8 mouse cellular contexts compared by ENCODE assay signal in the genomic region with DNA sequence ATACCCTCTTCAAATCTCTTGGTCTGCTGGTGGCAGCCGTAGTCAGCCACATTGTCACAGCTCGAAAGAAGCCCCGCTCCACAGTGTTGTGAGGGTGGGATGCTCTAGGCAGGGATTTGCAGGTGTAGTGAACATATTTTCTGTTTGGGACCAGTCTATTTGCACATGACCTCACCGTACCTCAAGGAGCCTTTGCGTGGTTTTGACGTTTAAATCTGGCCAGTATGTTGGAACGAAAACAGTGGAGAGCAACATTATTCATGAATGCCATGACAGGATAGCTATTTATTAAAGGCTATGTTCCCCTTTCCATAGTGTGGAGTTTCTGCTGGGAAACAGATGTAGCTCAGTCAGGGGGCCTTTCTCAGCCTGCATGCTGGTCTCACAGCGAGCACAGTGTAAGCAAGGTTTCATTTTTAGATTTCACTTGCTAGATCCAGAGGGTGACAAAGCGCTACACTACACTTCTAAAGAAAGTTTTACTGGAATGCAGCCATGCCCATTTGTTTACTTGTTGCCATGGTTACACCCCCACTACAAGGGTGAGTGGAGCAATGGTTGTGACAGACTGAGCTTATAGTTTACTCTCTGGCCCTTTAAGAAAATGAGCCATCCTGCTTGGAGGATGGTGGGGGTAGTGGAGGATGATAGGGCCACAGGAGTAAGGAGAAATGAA. TPM values are rescaled to one million over a fixed set of nuclear protein-coding genes. Genes with fewer than 3 reads are reported as not detected.
DNase-seq lines count a peak whose midpoint lies in the region; ATAC-seq lines count a peak whose summit lies in the region.

No protein-coding gene starts in this region.

- peaks cover 31% of the 10 kb centered on the region for H3K4me1 ChIP-seq in heart, embryonic 11.5 days (ENCODE audit: control insufficient read depth, insufficient read depth, low read length)

- H3K4me3 ChIP-seq in heart, embryonic 11.5 days (ENCODE audit: low read depth, low read length), result no peak overlapping the region

- no peak overlapping the region for H3K9ac ChIP-seq in heart, embryonic 11.5 days (ENCODE audit: low read depth, low read length)

- DNase-seq in layer of hippocampus, adult 9-11 months, result peak; percentile 21
- no peak for DNase-seq in layer of hippocampus, adult 9-10 months (ENCODE audit: low spot score)
- DNase-seq in embryo, embryonic 10 days (ENCODE audit: low spot score), result peak; percentile 40
- DNase-seq in lung, postnatal 36 days, result peak; percentile 82
- no peak for DNase-seq in cerebellum, postnatal 4 days (ENCODE audit: low spot score in 2 of 2)

- peak overlapping the region; percentile 66 for H3K27ac ChIP-seq in heart, embryonic 11.5 days (ENCODE audit: low read depth, low read length)

- peaks cover 12% of the 10 kb centered on the region for H3K36me3 ChIP-seq in heart, embryonic 11.5 days (ENCODE audit: control insufficient read depth, insufficient read depth, low read length)

- ATAC-seq in heart, embryonic 11.5 days (replicated peaks; ENCODE audit: insufficient number of reproducible peaks, low FRiP score, low TSS enrichment), result 0 out of 2 replicates have a peak, but pooled peaks have one; percentile 31
- no peak for ATAC-seq in inflammation-experienced regulatory T-cells, adult 6 months
- no peak for ATAC-seq in megakaryocyte-erythroid progenitor cell, adult 5-6 weeks (replicated peaks; ENCODE audit: low FRiP score, low TSS enrichment, poor library complexity, severe bottlenecking)

- WGBS in heart, embryonic 11.5 days (ENCODE audit: insufficient replicate concordance), result 63% methylated on average over 9 of the region's 9 CpGs

- H3K9me3 ChIP-seq in heart, embryonic 11.5 days (replicated peaks; ENCODE audit: control insufficient read depth, low read length), result no peaks in the 10 kb centered on the region

- H3K27me3 ChIP-seq in heart, embryonic 11.5 days (ENCODE audit: control insufficient read depth, insufficient read depth, low read length), result no peaks in the 10 kb centered on the region

- H3K4me2 ChIP-seq in heart, embryonic 11.5 days, result no peak overlapping the region; the same call in 1 of the 2 replicates

RNA-seq across cellular contexts. Expression of a gene that starts 52.3 kb away (rescaled TPM):
- 10.1 and 12.4 TPM in 2 replicates for polyA plus RNA-seq in heart, embryonic 11.5 days (2014; fragmentation: Nextera tagmentation; extraction: Ambion mirVana)
- polyA plus RNA-seq in inflammation-experienced regulatory T-cells, adult 6 months (2017; shearing (Covaris generic)), result under 1 TPM; 0.20 to 0.55 (median 0.26) TPM
- total RNA-seq in megakaryocyte-erythroid progenitor cell, adult 5-6 weeks (2014; fragmentation: Nextera tagmentation), result not detected in 2 replicates
- total RNA-seq in megakaryocyte-erythroid progenitor cell, adult 5-6 weeks (2017), result not detected in 2 replicates

RNA-seq across cellular contexts. Expression of a gene that starts 54.7 kb away (rescaled TPM):
- 66.4 and 66.5 TPM in 2 replicates for polyA plus RNA-seq in heart, embryonic 11.5 days (2014; fragmentation: Nextera tagmentation; extraction: Ambion mirVana)
- polyA plus RNA-seq in inflammation-experienced regulatory T-cells, adult 6 months (2017; shearing (Covaris generic)), result under 1 TPM in 1 of 3 experiments, not detected in 2; 0.09 TPM
- not detected in 2 replicates for total RNA-seq in megakaryocyte-erythroid progenitor cell, adult 5-6 weeks (2014; fragmentation: Nextera tagmentation)
- not detected in 2 replicates for total RNA-seq in megakaryocyte-erythroid progenitor cell, adult 5-6 weeks (2017)

RNA-seq across cellular contexts. Expression of a gene that starts 55.4 kb away (rescaled TPM):
- 0.43 TPM in 1 of 2 replicates, not detected in the other for polyA plus RNA-seq in heart, embryonic 11.5 days (2014; fragmentation: Nextera tagmentation; extraction: Ambion mirVana)
- polyA plus RNA-seq in inflammation-experienced regulatory T-cells, adult 6 months (2017; shearing (Covaris generic)), result not detected
- not detected in 2 replicates for total RNA-seq in megakaryocyte-erythroid progenitor cell, adult 5-6 weeks (2014; fragmentation: Nextera tagmentation)
- not detected in 2 replicates for total RNA-seq in megakaryocyte-erythroid progenitor cell, adult 5-6 weeks (2017)

Comparison
In these comparisons a context has a peak if more than half of its experiments do, and no peak if none do; other contexts are left out.
1. DNase-seq: peak in layer of hippocampus, adult 9-11 months (single experiment), embryo, embryonic 10 days (single experiment) and lung, postnatal 36 days (single experiment); none in layer of hippocampus, adult 9-10 months (single experiment) and cerebellum, postnatal 4 days (0 of 2).
2. RNA of a gene that starts 54.7 kb away (polyA plus RNA-seq): 66.4 to 66.5 TPM in heart, embryonic 11.5 days; 0.09 TPM in inflammation-experienced regulatory T-cells, adult 6 months; every median in the first group is over 10 times any median in the second.